Mouse (Mus musculus) lung, postnatal 0 days (tissue): Measurements from ENCODE around the gene Ago3.

Experiments used
- CTCF ChIP-seq: IDR thresholded peaks from 2 replicates; pipeline ENCODE4 v1.5.1; 2016; ENCODE audit warnings: antibody characterized with exemption, mild to moderate bottlenecking
- EP300 ChIP-seq: IDR thresholded peaks from 2 replicates; pipeline ENCODE4 v1.6.1; 2016; ENCODE audit warnings: antibody characterized with exemption, mild to moderate bottlenecking, control low read depth

DNA sequence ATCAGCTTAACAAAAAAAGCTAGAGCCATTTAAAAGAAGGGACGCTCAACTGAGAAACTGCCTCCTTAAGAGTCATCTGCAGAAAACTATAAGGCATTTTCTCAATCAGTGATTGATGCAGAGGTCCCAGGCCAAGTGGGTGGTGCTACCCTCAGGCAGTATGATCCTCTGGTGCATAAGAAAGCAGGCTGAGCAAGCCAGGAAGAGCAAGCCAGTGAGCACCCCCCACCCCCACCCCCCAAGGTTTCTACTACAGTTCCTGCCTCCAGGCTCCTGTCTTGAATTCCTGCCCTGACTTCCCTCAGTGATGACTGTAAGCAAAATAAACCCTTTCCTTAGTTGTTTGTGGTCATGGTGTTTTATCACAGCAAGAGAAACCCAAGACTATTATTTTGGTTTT lies 20.9 kb upstream of the Ago3 start:
- TF ChIP-seq CTCF (no peak), EP300 (no peak)
